8 mouse cellular contexts compared by ENCODE assay signal in genomic region chr4:10873549-10873919, GRCm38 (mm10). TPM values are rescaled to one million over a fixed set of nuclear protein-coding genes. Genes with fewer than 3 reads are reported as not detected.
DNase-seq lines count a peak whose midpoint lies in the region; ATAC-seq and TF ChIP-seq lines count a peak whose summit lies in the region.

No protein-coding gene starts in this region.

- no peaks in the 10 kb centered on the region for H3K9me3 ChIP-seq in heart, embryonic 10.5 days
- no peaks in the 10 kb centered on the region for H3K9me3 ChIP-seq in intestine, embryonic 16.5 days (ENCODE audit: control insufficient read depth, low read length)
- H3K9me3 ChIP-seq in midbrain, embryonic 16.5 days (replicated peaks; ENCODE audit: control insufficient read depth, low read length, poor library complexity, severe bottlenecking): no peaks in the 10 kb centered on the region

- H3K9ac ChIP-seq in intestine, embryonic 16.5 days (ENCODE audit: low read depth, low read length): peak overlapping the region; percentile 89
- peak overlapping the region; percentile 92 for H3K9ac ChIP-seq in midbrain, embryonic 16.5 days (ENCODE audit: low read depth, low read length)

- TF ChIP-seq POLR2A in thymus, adult 2 months (IDR thresholded peaks at IDR 0.05; ENCODE audit: control insufficient read depth, extremely low read depth, insufficient read depth, low read length, poor library complexity): no peak

- no peaks in the 10 kb centered on the region for H3K4me1 ChIP-seq in heart, embryonic 10.5 days
- H3K4me1 ChIP-seq in thymus, adult 2 months (replicated peaks; ENCODE audit: control insufficient read depth, insufficient read depth, low read length): peaks cover 4% of the 10 kb centered on the region; the same call in 1 of the 2 replicates
- peaks cover 3% of the 10 kb centered on the region for H3K4me1 ChIP-seq in intestine, embryonic 16.5 days (ENCODE audit: control insufficient read depth, insufficient read depth, low read length)
- peaks cover 19% of the 10 kb centered on the region for H3K4me1 ChIP-seq in midbrain, embryonic 16.5 days (ENCODE audit: control insufficient read depth, insufficient read depth, low read length)

- 3% methylated on average over 8 of the region's 8 CpGs for WGBS in heart, embryonic 10.5 days
- WGBS in thymus, adult 2 months: 2% methylated on average over 8 of the region's 8 CpGs
- 6% methylated on average over 6 of the region's 8 CpGs for WGBS in intestine, embryonic 16.5 days
- 0% methylated on average over 7 of the region's 8 CpGs for WGBS in midbrain, embryonic 16.5 days

- ATAC-seq in intestine, embryonic 16.5 days: peak; percentile 54
- peak; percentile 54 for ATAC-seq in midbrain, embryonic 16.5 days

- no peak for DNase-seq in heart, embryonic 10.5 days (ENCODE audit: low spot score)
- no peak for DNase-seq in heart, adult 11 months
- no peak for DNase-seq in thymus, adult 2 months
- no peak for DNase-seq in thymus, postnatal 14 days
- DNase-seq in frontal cortex, postnatal 14 days (ENCODE audit: low spot score in 2 of 2): no peak
- no peak for DNase-seq in Muller cell, postnatal 12 days (ENCODE audit: inconsistent ontology term)

- no peaks in the 10 kb centered on the region for H3K36me3 ChIP-seq in heart, embryonic 10.5 days
- H3K36me3 ChIP-seq in thymus, adult 2 months (ENCODE audit: control insufficient read depth, insufficient read depth, low read length): no peaks in the 10 kb centered on the region
- no peaks in the 10 kb centered on the region for H3K36me3 ChIP-seq in intestine, embryonic 16.5 days (ENCODE audit: control insufficient read depth, insufficient read depth, low read length)
- H3K36me3 ChIP-seq in midbrain, embryonic 16.5 days (ENCODE audit: control insufficient read depth, insufficient read depth, low read length): no peaks in the 10 kb centered on the region

- no peaks in the 10 kb centered on the region for H3K27me3 ChIP-seq in heart, embryonic 10.5 days (ENCODE audit: insufficient read depth, poor library complexity, severe bottlenecking)
- H3K27me3 ChIP-seq in thymus, adult 2 months (ENCODE audit: control insufficient read depth, insufficient read depth, low read length): no peaks in the 10 kb centered on the region
- no peaks in the 10 kb centered on the region for H3K27me3 ChIP-seq in intestine, embryonic 16.5 days (replicated peaks; ENCODE audit: control insufficient read depth, insufficient read depth, low read length)
- no peaks in the 10 kb centered on the region for H3K27me3 ChIP-seq in midbrain, embryonic 16.5 days (ENCODE audit: control insufficient read depth, insufficient read depth, low read depth, low read length)

- TF ChIP-seq CTCF in thymus, adult 2 months (IDR thresholded peaks at IDR 0.05; ENCODE audit: borderline replicate concordance, control insufficient read depth, extremely low read depth, insufficient read depth, low read length, poor library complexity): no peak

- H3K27ac ChIP-seq in heart, embryonic 10.5 days: peak overlapping the region; percentile 56; the same call in 1 of the 2 replicates
- H3K27ac ChIP-seq in thymus, adult 2 months (ENCODE audit: control insufficient read depth, insufficient read depth, low read length): peak overlapping the region; percentile 37; the same call in 1 of the 2 replicates
- peak overlapping the region; percentile 98; the same call in 1 of the 2 replicates for H3K27ac ChIP-seq in intestine, embryonic 16.5 days (ENCODE audit: low read length)
- peak overlapping the region; percentile 100 for H3K27ac ChIP-seq in midbrain, embryonic 16.5 days (ENCODE audit: low read length)

- peak overlapping the region; percentile 89 for H3K4me3 ChIP-seq in heart, embryonic 10.5 days
- H3K4me3 ChIP-seq in thymus, adult 2 months (ENCODE audit: control insufficient read depth, insufficient read depth, low read length): peak overlapping the region; percentile 96
- H3K4me3 ChIP-seq in intestine, embryonic 16.5 days (ENCODE audit: low read length): peak overlapping the region; percentile 81
- peak overlapping the region; percentile 90 for H3K4me3 ChIP-seq in midbrain, embryonic 16.5 days (ENCODE audit: low read depth, low read length)

- peak overlapping the region; percentile 52 for H3K4me2 ChIP-seq in intestine, embryonic 16.5 days (ENCODE audit: low read depth, low read length)
- H3K4me2 ChIP-seq in midbrain, embryonic 16.5 days (ENCODE audit: low read length): peak overlapping the region; percentile 71

RNA-seq across cellular contexts. Expression of gene 2610301B20Rik, which starts 0.8 kb away (rescaled TPM):
- polyA plus RNA-seq in heart, embryonic 10.5 days (2016; fragmentation: Nextera tagmentation; extraction: Ambion mirVana): 22.9 and 23.8 TPM in 2 replicates
- 4.2 and 5.9 TPM in 2 replicates for polyA plus RNA-seq in thymus, adult 2 months (2012; rRNA removed)
- polyA plus RNA-seq in intestine, embryonic 16.5 days (2015; fragmentation: Nextera tagmentation; extraction: Ambion mirVana): 18.8 and 22.0 TPM in 2 replicates
- polyA plus RNA-seq in midbrain, embryonic 16.5 days (2015; fragmentation: Nextera tagmentation; extraction: Ambion mirVana): 49.2 and 51.9 TPM in 2 replicates

Comparison
In these comparisons a context has a peak if more than half of its experiments do, and no peak if none do; other contexts are left out.
1. H3K27ac ChIP-seq: peak in every context shown above with its lines; median percentile 100 in midbrain, embryonic 16.5 days; 98 in intestine, embryonic 16.5 days; 56 in heart, embryonic 10.5 days; 37 in thymus, adult 2 months.